Mouse (Mus musculus): ENCODE measurements around the gene Sh3bp5. TPM values are rescaled to one million over a fixed set of nuclear protein-coding genes. Genes with fewer than 3 reads are reported as not detected.

Gene Sh3bp5
- polyA plus RNA-seq, 1 experiment from 2014 or later: 26.7 TPM

GRCm38 (mm10) chr14:31439279-31439678 lies 3.4 kb upstream of the Sh3bp5 start:
- Histone ChIP-seq H3K27ac (replicated peaks; ENCODE audit: low read depth, low read length) (no peak overlapping the region), H3K4me1 (ENCODE audit: control insufficient read depth, insufficient read depth, low read length) (peaks cover 4% of the 10 kb centered on the region; the same call in 1 of the 2 replicates), H3K9ac (ENCODE audit: low read length) (no peak overlapping the region), H3K9me3 (ENCODE audit: control insufficient read depth, low read length) (no peaks in the 10 kb centered on the region), H3K4me2 (ENCODE audit: low read depth, severe bottlenecking) (no peak overlapping the region), H3K4me3 (ENCODE audit: low read depth, low read length) (no peak overlapping the region), H3K36me3 (ENCODE audit: control insufficient read depth, insufficient read depth, low read length) (no peaks in the 10 kb centered on the region), H3K27me3 (ENCODE audit: control insufficient read depth, insufficient read depth, low read length) (no peaks in the 10 kb centered on the region)
- DNase-seq (ENCODE audit: low spot score): no peak
- 77% methylated on average over 11 of the region's 11 CpGs for WGBS
- ATAC-seq (ENCODE audit: insufficient number of reproducible peaks, low FRiP score, low TSS enrichment, low read depth): no peak

DNA sequence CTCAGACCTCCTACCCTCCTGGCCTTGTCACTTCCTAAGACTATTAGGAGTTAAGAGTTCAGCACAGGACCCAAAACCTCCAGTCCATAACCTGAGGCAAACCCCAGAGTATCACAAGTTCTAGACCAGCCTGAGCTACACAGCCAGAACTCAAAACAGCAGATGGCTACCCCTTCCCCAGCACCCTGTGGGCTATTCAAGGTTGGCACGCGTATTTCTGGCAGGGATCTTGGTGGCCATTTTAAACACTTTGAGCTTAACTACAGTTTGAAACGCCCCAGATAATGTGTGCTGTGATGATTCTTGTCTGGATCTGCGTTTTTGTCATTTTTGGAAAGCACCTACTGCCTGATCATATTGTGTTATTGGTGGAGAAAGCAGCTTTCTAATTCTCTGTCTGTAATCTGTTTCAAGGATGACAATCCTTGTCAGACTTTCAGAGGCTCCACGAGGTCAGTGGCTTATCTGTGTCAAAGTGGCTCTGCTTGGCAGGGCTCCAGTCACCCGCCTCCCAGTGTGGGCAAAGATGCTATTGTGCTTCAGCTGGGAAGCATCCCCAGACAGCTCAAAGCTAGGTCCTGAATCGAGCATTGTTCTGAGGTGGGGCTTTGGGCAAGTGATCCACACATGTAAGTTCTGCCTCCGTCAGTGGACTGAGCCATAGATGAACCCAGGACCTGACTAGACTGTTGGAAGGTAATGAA lies 2.1 kb upstream of the Sh3bp5 start:
- DNase-seq (ENCODE audit: low spot score): no peak
- H3K36me3 ChIP-seq (ENCODE audit: control insufficient read depth, insufficient read depth, low read length): no peaks in the 10 kb centered on the region
- H3K27me3 ChIP-seq (ENCODE audit: control insufficient read depth, insufficient read depth, low read length): no peaks in the 10 kb centered on the region
- H3K9me3 ChIP-seq (ENCODE audit: control insufficient read depth, low read length): no peaks in the 10 kb centered on the region
- no peak overlapping the region for H3K4me3 ChIP-seq (ENCODE audit: low read depth, low read length)
- ATAC-seq (ENCODE audit: insufficient number of reproducible peaks, low FRiP score, low TSS enrichment, low read depth): no peak
- H3K9ac ChIP-seq (ENCODE audit: low read length): no peak overlapping the region
- H3K27ac ChIP-seq (replicated peaks; ENCODE audit: low read depth, low read length): no peak overlapping the region
- 84% methylated on average over 8 of the region's 8 CpGs for WGBS
- peaks cover 13% of the 10 kb centered on the region for H3K4me1 ChIP-seq (ENCODE audit: control insufficient read depth, insufficient read depth, low read length)
- H3K4me2 ChIP-seq (ENCODE audit: low read depth, severe bottlenecking): no peak overlapping the region

- Histone ChIP-seq H3K27ac (replicated peaks; ENCODE audit: low read depth, low read length) (peak overlapping the region; percentile 76), H3K4me1 (ENCODE audit: control insufficient read depth, insufficient read depth, low read length) (peaks cover 16% of the 10 kb centered on the region), H3K9me3 (ENCODE audit: control insufficient read depth, low read length) (no peaks in the 10 kb centered on the region), H3K36me3 (ENCODE audit: control insufficient read depth, insufficient read depth, low read length) (no peaks in the 10 kb centered on the region), H3K9ac (ENCODE audit: low read length) (peak overlapping the region; percentile 91), H3K4me3 (ENCODE audit: low read depth, low read length) (peak overlapping the region; percentile 80), H3K4me2 (ENCODE audit: low read depth, severe bottlenecking) (peak overlapping the region; percentile 90), H3K27me3 (ENCODE audit: control insufficient read depth, insufficient read depth, low read length) (no peaks in the 10 kb centered on the region)
- DNase-seq (ENCODE audit: low spot score): peak; percentile 75
- WGBS: under 1% methylated on average over 53 of the region's 53 CpGs
- peak; percentile 27 for ATAC-seq (ENCODE audit: insufficient number of reproducible peaks, low FRiP score, low TSS enrichment, low read depth)
Observed at GRCm38 (mm10) chr14:31435018-31435915, 611 bp downstream of the Sh3bp5 start.

DNA sequence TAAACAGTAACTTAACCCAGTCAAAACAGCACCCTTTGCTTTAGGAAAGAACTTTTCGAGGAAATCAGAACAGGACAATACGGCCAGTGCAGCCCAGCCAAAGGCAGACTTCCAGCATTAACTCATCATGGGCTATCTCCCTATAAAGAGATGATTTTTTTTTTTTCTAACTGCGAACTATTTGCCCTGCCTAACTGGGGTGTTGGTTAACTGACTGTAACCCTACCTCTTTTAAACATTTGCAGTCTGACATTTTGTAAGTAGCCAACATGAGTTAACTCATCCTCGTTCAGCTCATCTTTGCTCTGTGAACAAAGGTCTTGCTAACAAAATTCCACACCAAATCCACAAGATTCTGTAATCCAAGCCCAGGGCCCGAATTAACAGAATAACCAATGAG lies 1.5 kb downstream of the Sh3bp5 start:
- peak; percentile 28 for DNase-seq (ENCODE audit: low spot score)
- no peak for ATAC-seq (ENCODE audit: insufficient number of reproducible peaks, low FRiP score, low TSS enrichment, low read depth)
- H3K4me2 ChIP-seq (ENCODE audit: low read depth, severe bottlenecking): peak overlapping the region; percentile 43
- H3K27ac ChIP-seq (replicated peaks; ENCODE audit: low read depth, low read length): peak overlapping the region; percentile 49; the same call in 1 of the 2 replicates
- H3K4me3 ChIP-seq (ENCODE audit: low read depth, low read length): peak overlapping the region; percentile 80
- H3K9me3 ChIP-seq (ENCODE audit: control insufficient read depth, low read length): no peaks in the 10 kb centered on the region
- WGBS: 27% methylated on average over 5 of the region's 5 CpGs
- H3K27me3 ChIP-seq (ENCODE audit: control insufficient read depth, insufficient read depth, low read length): no peaks in the 10 kb centered on the region
- H3K4me1 ChIP-seq (ENCODE audit: control insufficient read depth, insufficient read depth, low read length): peaks cover 16% of the 10 kb centered on the region
- no peaks in the 10 kb centered on the region for H3K36me3 ChIP-seq (ENCODE audit: control insufficient read depth, insufficient read depth, low read length)
- no peak overlapping the region for H3K9ac ChIP-seq (ENCODE audit: low read length)

DNA sequence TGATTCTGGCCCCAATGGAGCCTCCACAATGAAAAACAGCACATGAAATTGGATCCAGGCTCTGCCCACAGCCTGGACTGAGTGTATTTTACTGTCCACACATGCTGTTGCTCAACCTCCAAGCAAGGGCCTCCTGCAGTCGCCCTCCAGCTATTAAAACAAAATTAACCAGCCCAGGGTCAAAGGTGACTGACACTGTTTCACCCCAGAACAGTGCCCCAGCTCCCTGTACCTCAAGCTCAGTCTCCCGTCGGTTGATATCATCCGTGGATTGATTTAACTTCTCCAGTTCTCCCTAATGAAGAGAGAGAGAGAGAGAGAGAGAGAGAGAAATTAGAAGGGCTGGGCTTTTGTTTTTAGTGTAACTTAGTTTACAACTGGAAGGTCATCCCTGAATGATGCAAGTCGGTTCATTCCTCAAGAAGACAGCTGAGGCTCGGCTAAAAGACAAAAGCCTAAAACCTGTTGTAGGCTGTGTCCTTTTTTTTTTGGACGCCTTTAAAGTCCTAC lies 2.0 kb downstream of the Sh3bp5 start:
- ATAC-seq (ENCODE audit: insufficient number of reproducible peaks, low FRiP score, low TSS enrichment, low read depth) (no peak), DNase-seq (ENCODE audit: low spot score) (peak; percentile 77)
- WGBS: 6% methylated on average over 7 of the region's 7 CpGs
- H3K36me3 ChIP-seq (ENCODE audit: control insufficient read depth, insufficient read depth, low read length): no peaks in the 10 kb centered on the region
- H3K9me3 ChIP-seq (ENCODE audit: control insufficient read depth, low read length): no peaks in the 10 kb centered on the region
- peak overlapping the region; percentile 72; the same call in 1 of the 2 replicates for H3K27ac ChIP-seq (replicated peaks; ENCODE audit: low read depth, low read length)
- H3K4me1 ChIP-seq (ENCODE audit: control insufficient read depth, insufficient read depth, low read length): peaks cover 16% of the 10 kb centered on the region
- peak overlapping the region; percentile 80; the same call in 1 of the 2 replicates for H3K4me3 ChIP-seq (ENCODE audit: low read depth, low read length)
- H3K27me3 ChIP-seq (ENCODE audit: control insufficient read depth, insufficient read depth, low read length): no peaks in the 10 kb centered on the region
- H3K4me2 ChIP-seq (ENCODE audit: low read depth, severe bottlenecking): peak overlapping the region; percentile 43
- no peak overlapping the region for H3K9ac ChIP-seq (ENCODE audit: low read length)

DNA sequence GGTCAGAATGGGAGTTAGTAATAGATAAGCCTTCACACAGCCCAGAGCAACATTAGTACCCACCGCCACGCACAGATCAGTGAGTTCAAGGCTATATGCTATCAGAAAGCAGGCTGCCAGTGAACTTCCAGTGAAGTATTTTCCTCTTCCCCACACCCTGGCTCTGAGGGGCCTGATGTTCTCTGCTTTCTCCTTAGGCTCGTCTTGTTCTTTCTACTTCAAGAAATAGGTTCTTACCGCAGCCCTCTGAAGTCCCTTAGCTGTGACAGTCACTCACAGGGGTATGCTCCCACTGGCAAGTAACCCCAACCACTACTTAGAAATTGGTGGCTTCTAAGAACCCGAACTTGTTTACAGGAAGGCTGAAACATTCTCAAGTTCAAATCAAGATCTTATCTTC lies 2.8 kb downstream of the Sh3bp5 start:
- WGBS: 49% methylated on average over 5 of the region's 5 CpGs
- Histone ChIP-seq H3K27ac (replicated peaks; ENCODE audit: low read depth, low read length) (peak overlapping the region; percentile 72), H3K4me2 (ENCODE audit: low read depth, severe bottlenecking) (peak overlapping the region; percentile 43), H3K9me3 (ENCODE audit: control insufficient read depth, low read length) (no peaks in the 10 kb centered on the region), H3K4me3 (ENCODE audit: low read depth, low read length) (no peak overlapping the region), H3K27me3 (ENCODE audit: control insufficient read depth, insufficient read depth, low read length) (no peaks in the 10 kb centered on the region), H3K9ac (ENCODE audit: low read length) (no peak overlapping the region), H3K36me3 (ENCODE audit: control insufficient read depth, insufficient read depth, low read length) (no peaks in the 10 kb centered on the region; the same call in 1 of the 2 replicates), H3K4me1 (ENCODE audit: control insufficient read depth, insufficient read depth, low read length) (peaks cover 16% of the 10 kb centered on the region)
- ATAC-seq (ENCODE audit: insufficient number of reproducible peaks, low FRiP score, low TSS enrichment, low read depth): no peak
- DNase-seq (ENCODE audit: low spot score): no peak

- H3K4me1 ChIP-seq (ENCODE audit: control insufficient read depth, insufficient read depth, low read length): peaks cover 16% of the 10 kb centered on the region
- H3K4me2 ChIP-seq (ENCODE audit: low read depth, severe bottlenecking): 0 out of 2 replicates have a peak overlapping the region, but pooled peaks have one; percentile 18
- WGBS: 32% methylated on average over 4 of the region's 4 CpGs
Observed at GRCm38 (mm10) chr14:31432424-31432823, 3.5 kb downstream of the Sh3bp5 start.

GRCm38 (mm10) chr14:31431789-31432330 lies 4.0 kb downstream of the Sh3bp5 start:
- WGBS: 82% methylated on average over 3 of the region's 3 CpGs
- H3K9ac ChIP-seq (ENCODE audit: low read length): no peak overlapping the region
- ATAC-seq (ENCODE audit: insufficient number of reproducible peaks, low FRiP score, low TSS enrichment, low read depth) (no peak), DNase-seq (ENCODE audit: low spot score) (no peak)
- no peaks in the 10 kb centered on the region for H3K27me3 ChIP-seq (ENCODE audit: control insufficient read depth, insufficient read depth, low read length)
- no peak overlapping the region for H3K27ac ChIP-seq (replicated peaks; ENCODE audit: low read depth, low read length)
- H3K4me2 ChIP-seq (ENCODE audit: low read depth, severe bottlenecking): no peak overlapping the region
- no peak overlapping the region for H3K4me3 ChIP-seq (ENCODE audit: low read depth, low read length)
- no peaks in the 10 kb centered on the region for H3K9me3 ChIP-seq (ENCODE audit: control insufficient read depth, low read length)
- peaks cover 16% of the 10 kb centered on the region for H3K4me1 ChIP-seq (ENCODE audit: control insufficient read depth, insufficient read depth, low read length)
- peaks cover 2% of the 10 kb centered on the region; the same call in 1 of the 2 replicates for H3K36me3 ChIP-seq (ENCODE audit: control insufficient read depth, insufficient read depth, low read length)

More at GRCm38 (mm10) chr14:31432424-31432823, 3.5 kb downstream of the Sh3bp5 start:
- no peak for ATAC-seq (ENCODE audit: insufficient number of reproducible peaks, low FRiP score, low TSS enrichment, low read depth)
- Histone ChIP-seq H3K9ac (ENCODE audit: low read length) (no peak overlapping the region), H3K27me3 (ENCODE audit: control insufficient read depth, insufficient read depth, low read length) (no peaks in the 10 kb centered on the region), H3K4me3 (ENCODE audit: low read depth, low read length) (no peak overlapping the region), H3K9me3 (ENCODE audit: control insufficient read depth, low read length) (no peaks in the 10 kb centered on the region), H3K27ac (replicated peaks; ENCODE audit: low read depth, low read length) (0 out of 2 replicates have a peak overlapping the region, but pooled peaks have one; percentile 72), H3K36me3 (ENCODE audit: control insufficient read depth, insufficient read depth, low read length) (no peaks in the 10 kb centered on the region; the same call in 1 of the 2 replicates)
- DNase-seq (ENCODE audit: low spot score): no peak

All from limb, embryonic 11.5 days (tissue).